Mouse (Mus musculus) MN1 (cell line): ENCODE data around the gene Slc12a9.

Experiments used
- DNase-seq: peaks from one replicate; pipeline ENCODE4 v3.0.0-alpha.2; 2016; ENCODE audit warnings: low spot score

The Slc12a9 gene

DNA sequence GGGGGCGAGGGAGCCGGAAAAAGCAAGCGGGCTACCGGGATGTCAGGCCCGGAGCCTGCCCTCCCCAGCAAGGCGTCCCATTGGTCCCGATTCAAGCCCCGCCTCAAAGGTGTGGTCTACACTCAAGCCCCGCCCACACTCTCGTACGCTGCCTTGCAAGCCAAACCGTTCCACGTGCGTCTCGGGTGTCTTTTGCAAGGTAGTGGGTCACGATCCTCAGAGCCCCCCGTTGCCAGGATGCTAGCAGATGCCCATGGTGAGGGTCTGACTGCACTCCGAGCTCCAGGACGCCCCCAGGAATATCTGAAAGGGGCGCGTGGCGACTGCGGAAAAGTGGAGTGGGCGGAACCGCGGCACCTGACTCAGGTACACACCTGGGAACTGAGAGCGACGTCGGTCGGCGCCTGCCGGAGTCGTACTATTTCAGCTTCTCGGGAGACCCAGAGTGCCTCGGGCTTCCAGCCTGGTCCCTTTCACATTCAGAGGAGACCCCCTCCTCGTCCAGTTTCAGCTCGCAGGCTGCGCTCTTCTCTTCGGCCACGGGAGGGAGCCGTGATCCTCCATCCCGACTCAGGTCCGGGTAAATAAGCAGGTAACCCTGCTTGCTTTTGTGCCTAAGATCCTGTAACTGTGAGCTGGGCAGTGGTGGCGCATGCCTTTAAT lies at the start of gene Slc12a9:
Gene Slc12a9, minus strand, starts transcription at position 86 of the 663 bp plus-strand sequence.
- DNase-seq = peak; percentile 98

DNA sequence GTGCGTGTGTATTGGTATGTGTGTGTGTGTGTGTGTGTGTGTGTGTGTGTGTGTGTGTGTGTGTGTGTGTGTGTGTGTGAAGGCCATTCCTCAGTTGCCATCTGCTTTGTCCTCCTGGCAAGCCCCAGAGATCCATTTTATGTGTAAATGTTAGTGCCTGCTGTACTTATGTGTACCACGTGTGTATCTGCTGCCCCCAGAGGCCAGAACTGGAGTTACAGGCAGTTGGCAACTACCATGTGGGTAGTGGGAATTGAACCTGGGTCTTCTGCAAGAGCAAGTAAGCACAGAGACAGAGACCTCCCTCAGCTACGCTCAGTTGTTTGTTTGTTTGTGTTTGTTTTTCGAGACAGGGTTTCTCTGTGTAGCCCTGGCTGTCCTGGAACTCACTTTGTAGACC lies 47.8 kb upstream of the Slc12a9 start:
- peak; percentile 65 for DNase-seq

- DNase-seq = no peak
These were observed 44.2 kb upstream of the Slc12a9 start for GRCm38 (mm10) chr5:137377603-137378002.

GRCm38 (mm10) chr5:137377176-137377575 lies 43.8 kb upstream of the Slc12a9 start:
- DNase-seq = peak; percentile 38

DNA sequence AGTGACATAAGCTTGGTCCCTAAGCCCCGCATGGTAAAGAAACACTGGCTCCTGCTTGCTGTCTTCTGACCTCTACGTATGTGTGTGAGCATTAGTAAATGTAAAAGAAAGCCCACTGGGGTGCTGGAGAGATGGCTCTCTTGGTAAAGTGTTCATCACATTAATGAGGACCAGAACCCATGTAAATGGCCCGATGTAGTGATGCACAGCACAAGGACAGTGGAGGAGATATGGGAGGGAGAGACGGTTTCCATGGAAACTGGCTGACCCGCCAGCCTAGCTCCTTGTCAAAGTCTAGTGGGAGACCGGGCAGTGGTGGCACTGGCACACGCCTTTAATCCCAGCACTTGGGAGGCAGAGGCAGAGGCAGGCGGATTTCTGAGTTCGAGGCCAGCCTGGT lies 43.3 kb upstream of the Slc12a9 start:
- DNase-seq = peak; percentile 43

- peak; percentile 84 for DNase-seq
These were observed 42.8 kb upstream of the Slc12a9 start for GRCm38 (mm10) chr5:137376198-137376597.

GRCm38 (mm10) chr5:137375627-137376026 lies 42.2 kb upstream of the Slc12a9 start:
- peak; percentile 86 for DNase-seq

- peak; percentile 26 for DNase-seq
These were observed 41.2 kb upstream of the Slc12a9 start for GRCm38 (mm10) chr5:137374521-137375080.

GRCm38 (mm10) chr5:137373371-137373950 lies 40.1 kb upstream of the Slc12a9 start:
- DNase-seq = no peak

- DNase-seq = no peak
These were observed 36.3 kb upstream of the Slc12a9 start for GRCm38 (mm10) chr5:137369665-137370064.

DNA sequence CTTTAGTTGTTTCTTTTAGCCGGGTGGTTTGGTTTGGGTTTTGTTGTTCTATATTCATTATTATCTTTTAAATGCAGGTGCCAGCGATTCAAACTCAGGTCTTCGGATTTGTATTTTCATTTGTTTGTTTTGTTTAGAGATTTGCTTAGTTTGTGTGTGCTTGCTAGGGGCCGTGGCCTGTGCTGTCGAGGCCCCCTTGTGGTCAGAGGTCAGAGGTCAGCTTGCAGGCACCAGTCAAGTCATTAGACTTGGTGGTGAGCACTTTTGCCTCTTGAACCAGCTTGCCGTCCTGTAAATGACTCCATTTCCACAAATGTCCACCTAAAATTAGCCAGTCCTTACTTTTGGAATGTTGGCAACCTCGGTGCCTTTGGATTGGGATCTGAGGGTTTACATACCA lies 25.0 kb upstream of the Slc12a9 start:
- no peak for DNase-seq

DNA sequence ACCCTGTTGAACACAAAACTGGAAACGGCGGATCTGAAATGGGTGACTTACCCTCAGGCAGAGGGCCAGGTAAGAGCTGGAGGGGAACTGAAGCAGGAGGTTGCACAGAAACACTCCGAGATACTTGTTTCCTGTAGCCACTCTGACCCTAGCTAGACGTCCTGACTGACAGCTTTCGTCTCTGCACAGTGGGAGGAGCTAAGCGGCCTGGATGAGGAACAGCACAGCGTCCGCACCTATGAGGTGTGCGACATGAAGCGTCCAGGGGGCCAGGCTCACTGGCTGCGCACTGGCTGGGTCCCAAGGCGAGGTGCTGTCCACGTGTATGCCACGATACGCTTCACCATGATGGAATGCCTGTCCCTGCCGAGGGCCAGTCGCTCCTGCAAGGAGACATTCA lies 20.7 kb upstream of the Slc12a9 start:
- DNase-seq = no peak

- no peak for DNase-seq
These were observed 18.9 kb upstream of the Slc12a9 start for GRCm38 (mm10) chr5:137352011-137352975.

DNA sequence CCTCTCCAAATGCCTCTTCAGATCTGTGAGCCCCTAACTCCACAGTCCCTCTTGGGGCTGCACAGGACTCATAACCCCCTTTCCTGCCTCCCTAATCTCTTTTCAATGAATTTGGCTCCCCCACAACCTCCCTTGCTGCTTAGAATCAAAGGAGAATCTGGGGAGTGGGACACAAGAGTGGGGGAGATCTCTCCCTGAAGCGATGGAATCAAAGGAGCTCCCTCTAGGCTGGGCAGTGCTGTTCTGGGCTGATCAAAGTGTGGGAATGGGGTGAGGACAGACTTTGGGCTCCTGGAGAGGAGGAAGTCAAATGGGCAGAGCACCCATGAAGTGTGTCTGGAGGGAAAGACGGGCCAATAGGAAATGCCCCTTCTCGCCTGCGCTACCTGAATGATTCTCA lies 18.0 kb upstream of the Slc12a9 start:
- DNase-seq = no peak

- DNase-seq = no peak
These were observed 17.6 kb upstream of the Slc12a9 start for GRCm38 (mm10) chr5:137351058-137351380.

GRCm38 (mm10) chr5:137350205-137351057 lies 17.0 kb upstream of the Slc12a9 start:
- DNase-seq = no peak

DNA sequence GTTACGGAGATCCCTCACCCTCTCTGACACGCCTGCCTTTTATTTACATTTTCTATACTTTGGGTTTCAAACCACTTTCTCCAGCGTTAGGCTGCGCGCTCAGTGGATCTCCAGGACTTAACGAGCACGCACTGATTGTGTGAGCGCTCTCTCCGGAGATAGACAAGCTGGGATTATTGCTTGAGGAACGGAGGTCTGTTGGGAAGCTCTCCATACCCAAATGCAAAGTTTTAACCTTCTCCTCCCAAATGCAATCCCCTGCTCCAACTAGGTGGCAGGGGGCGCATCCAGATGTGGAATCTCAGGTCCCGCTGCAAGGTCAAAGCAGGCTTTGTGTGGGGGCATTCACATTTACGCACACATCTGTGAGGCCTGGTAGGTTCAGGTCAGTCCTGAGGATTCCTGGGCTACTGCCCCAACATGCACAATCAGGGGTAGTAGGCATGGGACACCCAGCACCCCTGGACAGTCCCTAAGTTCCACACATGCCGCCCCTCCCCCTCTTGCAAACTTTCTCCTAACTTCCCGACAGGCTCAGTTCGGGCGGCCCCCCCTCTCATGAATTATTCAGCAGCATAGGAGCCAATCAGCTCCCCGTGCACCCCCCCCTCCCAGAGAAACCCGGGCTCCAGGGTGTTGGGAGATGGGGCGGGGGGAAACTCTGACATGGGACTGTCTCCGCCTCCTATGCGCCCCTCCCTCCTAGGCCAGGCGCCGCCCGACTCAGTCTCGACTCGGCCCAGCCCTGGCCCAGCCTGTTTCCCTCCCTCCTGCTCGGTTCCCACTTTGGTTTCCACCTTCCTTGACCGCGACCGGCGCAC lies 16.2 kb upstream of the Slc12a9 start, which contains the start of gene Ephb4:
Gene Ephb4, plus strand, starts transcription at position 726 of the 821 bp plus-strand sequence.
- peak; percentile 48 for DNase-seq

GRCm38 (mm10) chr5:137348482-137349383 lies 15.3 kb upstream of the Slc12a9 start:
- DNase-seq = peak; percentile 28

GRCm38 (mm10) chr5:137347856-137348255 lies 14.5 kb upstream of the Slc12a9 start:
- no peak for DNase-seq

- no peak for DNase-seq
These were observed 13.6 kb upstream of the Slc12a9 start for GRCm38 (mm10) chr5:137346983-137347382.
